Mouse (Mus musculus): Measurements from ENCODE around the gene Lysmd1. TPM values are rescaled to one million over a fixed set of nuclear protein-coding genes. Genes with fewer than 3 reads are reported as not detected.
"Not testable (repeated sequence)": the region's sequence is repeated elsewhere in the genome, so short reads cannot be mapped to it uniquely, and the experiment has no call there.

Lysmd1 gene
- total and polyA plus RNA-seq, 2 experiments, result 6.1 to 7.0 TPM

DNA sequence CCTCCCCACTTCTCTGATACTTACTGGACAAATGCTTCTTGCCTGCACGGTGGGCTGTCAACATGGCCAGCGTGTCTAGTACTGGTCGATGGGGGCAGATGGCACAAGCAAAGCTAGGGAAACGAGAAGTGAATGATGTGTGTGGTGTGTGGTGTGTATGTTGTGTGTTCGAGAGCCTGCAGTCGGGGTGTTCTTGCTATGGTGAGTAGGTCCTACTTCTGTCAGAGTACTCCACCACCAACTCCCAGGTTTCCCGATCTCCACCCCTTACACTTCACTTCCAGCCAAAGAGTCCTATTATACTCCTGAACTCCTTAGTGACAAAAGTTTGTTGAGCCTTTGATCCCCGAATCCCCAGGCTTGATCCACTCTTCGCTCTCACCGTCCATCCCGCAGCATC is 712 bp upstream of the Lysmd1 start:
- peak overlapping the region; percentile 78 for H3K4me3 ChIP-seq (ENCODE audit: insufficient read depth, low read depth, low read length)
- 54% methylated on average over 11 of the region's 11 CpGs for WGBS
- H3K4me1 ChIP-seq (ENCODE audit: control insufficient read depth, insufficient read depth, low read length), result peaks cover 10% of the 10 kb centered on the region; the same call in 1 of the 2 replicates
- TF ChIP-seq POLR2A (IDR thresholded peaks at IDR 0.05; ENCODE audit: extremely low read depth, insufficient read depth, low read length) (no peak), CTCF (IDR thresholded peaks at IDR 0.05; ENCODE audit: low read depth, low read length) (no peak)
- H3K9ac ChIP-seq (ENCODE audit: low read depth, low read length), result peak overlapping the region; percentile 85
- H3K27ac ChIP-seq (replicated peaks; ENCODE audit: insufficient read depth, low read depth, low read length), result no peak overlapping the region
- no peaks in the 10 kb centered on the region; the same call in 1 of the 2 replicates for H3K79me2 ChIP-seq (ENCODE audit: control insufficient read depth, insufficient read depth, low read length)
- no peaks in the 10 kb centered on the region for H3K27me3 ChIP-seq (ENCODE audit: control insufficient read depth, insufficient read depth, low read length)
- peaks cover 1% of the 10 kb centered on the region; the same call in 1 of the 2 replicates for H3K36me3 ChIP-seq (ENCODE audit: control insufficient read depth, insufficient read depth, low read length)
- no peak for DNase-seq (ENCODE audit: extremely low read depth, low read depth, low spot score)

DNA sequence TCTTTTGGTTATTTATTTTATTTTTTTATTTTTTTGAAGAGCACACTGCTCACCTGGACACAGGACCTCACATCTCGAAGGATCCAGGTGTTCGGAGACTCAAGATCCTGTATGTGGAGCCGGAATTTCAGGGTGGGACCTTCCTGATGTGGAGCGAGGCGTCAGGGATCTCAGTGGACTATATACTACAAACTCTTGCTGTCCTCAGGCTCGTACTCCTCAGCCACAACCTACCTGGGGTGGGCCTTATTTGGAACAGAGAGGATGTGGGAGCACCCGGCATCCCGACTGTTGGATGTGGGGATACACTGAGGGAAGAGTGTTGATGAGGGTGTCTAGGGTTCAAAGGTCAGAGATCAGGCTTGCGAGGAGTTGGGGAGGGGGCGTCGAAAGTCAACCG is 245 bp downstream of the Lysmd1 start:
- H3K79me2 ChIP-seq (ENCODE audit: control insufficient read depth, insufficient read depth, low read length); H3K4me3 ChIP-seq (ENCODE audit: insufficient read depth, low read depth, low read length); H3K27me3 ChIP-seq (ENCODE audit: control insufficient read depth, insufficient read depth, low read length); H3K9ac ChIP-seq (ENCODE audit: low read depth, low read length); H3K27ac ChIP-seq (replicated peaks; ENCODE audit: insufficient read depth, low read depth, low read length); DNase-seq (ENCODE audit: extremely low read depth, low read depth, low spot score); H3K36me3 ChIP-seq (ENCODE audit: control insufficient read depth, insufficient read depth, low read length): not testable (repeated sequence)
- H3K4me1 ChIP-seq (ENCODE audit: control insufficient read depth, insufficient read depth, low read length), result peaks cover 10% of the 10 kb centered on the region; the same call in 1 of the 2 replicates
- WGBS, result no CpG with 5 or more reads among the region's 12 CpGs

DNA sequence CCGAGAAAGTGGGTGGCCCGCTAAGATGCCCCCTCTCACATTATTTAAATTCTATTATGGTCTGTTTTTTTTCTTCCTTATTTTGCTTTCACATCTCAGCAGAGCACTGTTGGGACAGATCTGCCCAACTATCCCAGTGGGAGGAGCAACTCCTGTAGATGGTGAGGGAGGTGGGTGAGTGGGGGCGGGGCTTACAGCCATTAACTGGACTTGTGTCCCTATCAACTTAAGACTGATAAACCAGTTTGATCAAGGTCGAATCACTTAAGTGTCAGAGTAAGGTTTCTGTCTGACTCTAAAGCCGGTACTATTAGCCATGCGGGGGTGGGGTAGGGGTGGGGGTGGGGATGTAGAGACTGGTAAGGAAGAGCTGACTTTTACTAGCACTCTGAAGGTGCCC is 1.1 kb downstream of the Lysmd1 start:
- H3K36me3 ChIP-seq (ENCODE audit: control insufficient read depth, insufficient read depth, low read length), result peaks cover 1% of the 10 kb centered on the region; the same call in 1 of the 2 replicates
- TF ChIP-seq CTCF (IDR thresholded peaks at IDR 0.05; ENCODE audit: low read depth, low read length), result no peak
- TF ChIP-seq POLR2A (IDR thresholded peaks at IDR 0.05; ENCODE audit: extremely low read depth, insufficient read depth, low read length), result no peak
- DNase-seq (ENCODE audit: extremely low read depth, low read depth, low spot score), result peak; percentile 72
- H3K79me2 ChIP-seq (ENCODE audit: control insufficient read depth, insufficient read depth, low read length), result no peaks in the 10 kb centered on the region; the same call in 1 of the 2 replicates
- H3K9ac ChIP-seq (ENCODE audit: low read depth, low read length), result peak overlapping the region; percentile 62
- peak overlapping the region; percentile 23 for H3K4me3 ChIP-seq (ENCODE audit: insufficient read depth, low read depth, low read length)
- H3K4me1 ChIP-seq (ENCODE audit: control insufficient read depth, insufficient read depth, low read length), result peaks cover 10% of the 10 kb centered on the region; the same call in 1 of the 2 replicates
- 9% methylated on average over 6 of the region's 6 CpGs for WGBS
- no peaks in the 10 kb centered on the region for H3K27me3 ChIP-seq (ENCODE audit: control insufficient read depth, insufficient read depth, low read length)
- H3K27ac ChIP-seq (replicated peaks; ENCODE audit: insufficient read depth, low read depth, low read length), result peak overlapping the region; percentile 33; the same call in 1 of the 2 replicates

DNA sequence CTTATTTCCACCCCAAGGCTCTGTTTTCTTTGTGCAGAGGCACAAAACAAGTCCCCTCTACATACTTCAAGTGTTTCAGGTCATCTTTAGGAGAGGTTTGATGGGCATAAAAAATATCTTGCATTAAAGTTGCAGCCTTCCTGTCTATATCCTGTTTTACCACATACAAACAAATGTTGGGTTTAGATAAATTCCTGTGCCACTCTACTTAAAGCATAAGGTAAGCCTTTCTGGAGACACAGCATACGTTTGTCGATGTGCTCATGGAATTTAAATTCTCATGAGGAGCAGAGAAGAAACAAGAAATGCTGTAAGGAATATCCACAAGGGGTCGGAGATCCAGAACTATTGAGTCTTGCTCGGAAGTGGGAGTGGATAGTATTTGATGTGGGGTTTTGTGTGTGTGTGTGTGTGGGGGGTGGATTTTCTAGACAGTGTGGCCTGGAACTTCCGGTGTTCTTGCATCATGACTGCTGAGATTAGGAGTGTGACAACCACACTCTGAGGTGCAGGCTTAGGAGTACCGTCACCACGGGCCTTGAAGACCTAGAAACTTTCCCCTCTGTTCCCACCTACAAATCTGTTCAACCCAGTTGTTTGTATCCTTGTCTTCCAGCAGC is 1.7 kb downstream of the Lysmd1 start:
- Histone ChIP-seq H3K27ac (replicated peaks; ENCODE audit: insufficient read depth, low read depth, low read length) (peak overlapping the region; percentile 27; the same call in 1 of the 2 replicates), H3K79me2 (ENCODE audit: control insufficient read depth, insufficient read depth, low read length) (no peaks in the 10 kb centered on the region; the same call in 1 of the 2 replicates), H3K27me3 (ENCODE audit: control insufficient read depth, insufficient read depth, low read length) (no peaks in the 10 kb centered on the region), H3K9ac (ENCODE audit: low read depth, low read length) (no peak overlapping the region), H3K36me3 (ENCODE audit: control insufficient read depth, insufficient read depth, low read length) (peaks cover 1% of the 10 kb centered on the region; the same call in 1 of the 2 replicates), H3K4me1 (ENCODE audit: control insufficient read depth, insufficient read depth, low read length) (peaks cover 14% of the 10 kb centered on the region; the same call in 1 of the 2 replicates), H3K4me3 (ENCODE audit: insufficient read depth, low read depth, low read length) (peak overlapping the region; percentile 23; the same call in 1 of the 2 replicates)
- DNase-seq (ENCODE audit: extremely low read depth, low read depth, low spot score), result peak; percentile 32
- WGBS, result 56% methylated on average over 7 of the region's 7 CpGs
- TF ChIP-seq CTCF (IDR thresholded peaks at IDR 0.05; ENCODE audit: low read depth, low read length), result no peak
- TF ChIP-seq POLR2A (IDR thresholded peaks at IDR 0.05; ENCODE audit: extremely low read depth, insufficient read depth, low read length), result no peak

DNA sequence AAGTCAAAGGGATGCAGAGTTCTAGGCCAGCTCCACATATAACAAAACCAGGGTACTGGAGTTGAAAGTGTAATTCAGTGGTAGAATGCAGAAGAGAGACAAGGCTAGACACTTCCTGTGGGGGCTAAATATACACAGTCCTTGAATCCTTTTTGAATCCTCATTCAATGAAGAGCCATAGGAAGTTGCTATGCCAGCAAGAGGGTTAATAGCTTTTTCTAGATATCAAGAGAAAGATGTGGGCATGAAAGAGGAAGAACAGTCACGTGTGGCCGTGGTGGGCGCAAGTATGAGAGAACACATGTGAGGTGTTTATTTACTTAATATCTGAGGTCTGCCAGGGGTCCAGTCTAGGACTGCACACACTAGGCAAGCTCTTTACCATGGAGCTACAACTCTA is 2.4 kb downstream of the Lysmd1 start:
- TF ChIP-seq CTCF (IDR thresholded peaks at IDR 0.05; ENCODE audit: low read depth, low read length) (no peak), POLR2A (IDR thresholded peaks at IDR 0.05; ENCODE audit: extremely low read depth, insufficient read depth, low read length) (no peak)
- no peak overlapping the region for H3K27ac ChIP-seq (replicated peaks; ENCODE audit: insufficient read depth, low read depth, low read length)
- H3K79me2 ChIP-seq (ENCODE audit: control insufficient read depth, insufficient read depth, low read length), result no peaks in the 10 kb centered on the region; the same call in 1 of the 2 replicates
- H3K9ac ChIP-seq (ENCODE audit: low read depth, low read length), result no peak overlapping the region
- 93% methylated on average over 3 of the region's 3 CpGs for WGBS
- no peak for DNase-seq (ENCODE audit: extremely low read depth, low read depth, low spot score)
- H3K36me3 ChIP-seq (ENCODE audit: control insufficient read depth, insufficient read depth, low read length), result peaks cover 1% of the 10 kb centered on the region; the same call in 1 of the 2 replicates
- peaks cover 14% of the 10 kb centered on the region; the same call in 1 of the 2 replicates for H3K4me1 ChIP-seq (ENCODE audit: control insufficient read depth, insufficient read depth, low read length)
- no peaks in the 10 kb centered on the region for H3K27me3 ChIP-seq (ENCODE audit: control insufficient read depth, insufficient read depth, low read length)
- no peak overlapping the region for H3K4me3 ChIP-seq (ENCODE audit: insufficient read depth, low read depth, low read length)
